Mouse (Mus musculus) erythroblast, embryonic 14.5 days (primary cell): Measurements from ENCODE around the gene Adamts16.

ENCODE experiments used
- GATA1 ChIP-seq: IDR thresholded peaks from 2 replicates; pipeline ENCODE4 v1.6.1; 2012; ENCODE audit warnings: low read length, inconsistent platforms, mixed read lengths
- TAL1 ChIP-seq: IDR thresholded peaks from 3 replicates; pipeline ENCODE4 v1.6.1; 2012; ENCODE audit warnings: low read length, inconsistent platforms, mixed read lengths

GRCm38 (mm10) chr13:70792950-70793349, 48.7 kb downstream of the Adamts16 start:
- no peak for TF ChIP-seq GATA1
- no peak for TF ChIP-seq TAL1
